Mouse (Mus musculus): ENCODE data around the gene Atp6v1fnb. TPM values are rescaled to one million over a fixed set of nuclear protein-coding genes. Genes with fewer than 3 reads are reported as not detected.

The Atp6v1fnb gene
- total and polyA plus RNA-seq, 3 experiments = 1.3 TPM; not detected in 2

DNA sequence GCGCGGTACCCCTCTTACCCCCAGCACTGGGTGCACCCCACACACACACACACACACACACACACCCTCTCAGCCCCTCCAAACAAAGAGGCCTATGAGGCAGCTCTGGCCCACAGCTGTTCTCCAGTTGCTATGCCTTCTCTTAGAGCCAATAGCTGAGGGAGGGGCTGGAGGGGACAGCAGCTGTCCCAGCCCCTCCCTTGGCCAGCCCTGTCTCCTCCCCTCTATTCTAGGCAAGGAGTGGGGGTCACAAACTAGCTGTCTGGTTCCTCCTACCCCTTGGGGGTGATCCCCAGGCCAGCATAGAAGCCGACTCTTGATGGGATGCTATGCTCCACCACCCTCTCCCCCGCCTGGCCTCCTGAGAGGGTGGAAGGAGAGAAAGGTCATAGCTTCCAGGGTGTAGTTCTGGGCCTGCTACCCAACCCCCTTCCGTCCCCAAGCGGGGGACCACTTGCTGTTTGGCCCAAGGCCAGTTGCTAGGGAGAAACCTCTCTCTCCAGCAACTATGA, 35.2 kb upstream of the Atp6v1fnb start:
- peaks cover 75% of the 10 kb centered on the region for H3K27me3 ChIP-seq (ENCODE audit: insufficient read depth, low read length)
- ATAC-seq (ENCODE audit: extremely low read depth, insufficient number of reproducible peaks, low FRiP score, poor library complexity, severe bottlenecking) = no peak

DNA sequence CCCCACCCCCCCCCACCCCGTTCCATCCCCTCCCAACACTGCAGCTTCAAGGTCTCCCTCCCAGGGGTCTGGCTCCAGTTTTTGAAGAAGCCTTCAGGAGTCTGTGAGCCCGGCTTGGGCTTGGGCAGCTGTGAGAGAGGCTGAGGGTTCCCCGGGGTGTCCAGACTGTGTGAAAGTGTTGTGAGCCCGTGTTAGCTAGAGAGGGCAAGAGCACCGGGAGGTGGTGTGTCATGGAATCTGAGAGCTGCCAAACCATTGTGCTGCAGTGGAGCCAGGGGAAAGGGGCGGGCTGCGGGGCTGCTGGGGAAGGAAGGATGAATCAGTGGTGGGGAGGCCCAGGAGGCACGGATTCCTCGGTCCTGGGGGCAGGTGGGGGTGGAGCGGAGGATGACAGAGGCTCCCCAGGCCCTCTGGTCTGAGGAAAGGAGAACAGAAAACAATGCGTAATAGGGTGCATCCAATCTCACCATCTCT, 34.7 kb upstream of the Atp6v1fnb start:
- H3K27me3 ChIP-seq (ENCODE audit: insufficient read depth, low read length) = peaks cover 78% of the 10 kb centered on the region
- no peaks in the 10 kb centered on the region for H3K36me3 ChIP-seq (replicated peaks)
- H3K9me3 ChIP-seq (replicated peaks) = peaks cover 5% of the 10 kb centered on the region
- TF ChIP-seq TAL1 (conservative IDR thresholded peaks at IDR 0.05; ENCODE audit: low read depth, low read length) (no peak), GATA2 (IDR thresholded peaks at IDR 0.05; ENCODE audit: borderline replicate concordance, low read depth, low read length) (no peak), POLR2AphosphoS5 (IDR thresholded peaks at IDR 0.05; ENCODE audit: insufficient replicate concordance, low read depth, low read length) (no peak), CTCF (IDR thresholded peaks at IDR 0.05; ENCODE audit: low read depth, low read length) (no peak), GATA1 (IDR thresholded peaks at IDR 0.05; ENCODE audit: borderline replicate concordance, low read length) (no peak)
- H3K4me3 ChIP-seq (ENCODE audit: low read depth, low read length) = no peak overlapping the region; the same call in 1 of the 2 replicates
- H3K4me1 ChIP-seq (ENCODE audit: insufficient read depth, low read depth, low read length) = peaks cover 68% of the 10 kb centered on the region
- ATAC-seq (ENCODE audit: extremely low read depth, insufficient number of reproducible peaks, low FRiP score, poor library complexity, severe bottlenecking) (no peak), DNase-seq (ENCODE audit: low spot score) (no peak)

More for the DNA sequence above, 35.2 kb upstream of the Atp6v1fnb start:
- no peak for TF ChIP-seq GATA2 (IDR thresholded peaks at IDR 0.05; ENCODE audit: borderline replicate concordance, low read depth, low read length)
- no peak for TF ChIP-seq TAL1 (conservative IDR thresholded peaks at IDR 0.05; ENCODE audit: low read depth, low read length)
- TF ChIP-seq GATA1 (IDR thresholded peaks at IDR 0.05; ENCODE audit: borderline replicate concordance, low read length) = no peak
- no peak for TF ChIP-seq POLR2AphosphoS5 (IDR thresholded peaks at IDR 0.05; ENCODE audit: insufficient replicate concordance, low read depth, low read length)
- no peak for TF ChIP-seq CTCF (IDR thresholded peaks at IDR 0.05; ENCODE audit: low read depth, low read length)
- peak overlapping the region; percentile 55; the same call in 1 of the 2 replicates for H3K4me3 ChIP-seq (ENCODE audit: low read depth, low read length)
- no peaks in the 10 kb centered on the region for H3K36me3 ChIP-seq (replicated peaks)
- peaks cover 5% of the 10 kb centered on the region for H3K9me3 ChIP-seq (replicated peaks)
- DNase-seq (ENCODE audit: low spot score) = peak; percentile 55
- H3K4me1 ChIP-seq (ENCODE audit: insufficient read depth, low read depth, low read length) = peaks cover 69% of the 10 kb centered on the region

DNA sequence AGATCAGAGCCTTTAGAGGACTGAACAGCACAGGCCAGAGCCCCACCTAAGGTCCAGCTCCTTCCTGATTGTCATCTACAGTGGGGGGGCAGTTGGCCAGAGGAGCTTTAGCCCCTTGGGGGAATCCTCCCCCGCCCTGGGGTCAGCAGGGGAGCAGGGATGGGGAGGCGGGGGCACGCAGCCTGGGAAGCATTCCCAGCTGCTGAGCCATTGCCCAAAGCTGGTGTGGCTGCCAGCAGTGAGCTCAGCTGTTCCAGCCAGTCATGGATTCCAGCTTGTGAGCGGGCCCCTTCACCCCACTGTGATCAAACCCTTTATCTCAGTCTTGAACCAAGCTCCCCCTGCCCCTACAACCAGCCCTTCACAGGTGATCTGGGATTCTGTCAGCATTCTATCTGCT, 32.0 kb upstream of the Atp6v1fnb start:
- Histone ChIP-seq H3K9me3 (replicated peaks) (no peaks in the 10 kb centered on the region), H3K4me3 (ENCODE audit: low read depth, low read length) (no peak overlapping the region), H3K4me1 (ENCODE audit: insufficient read depth, low read depth, low read length) (peaks cover 47% of the 10 kb centered on the region), H3K27me3 (ENCODE audit: insufficient read depth, low read length) (peaks cover 83% of the 10 kb centered on the region), H3K36me3 (replicated peaks) (no peaks in the 10 kb centered on the region)
- no peak for ATAC-seq (ENCODE audit: extremely low read depth, insufficient number of reproducible peaks, low FRiP score, poor library complexity, severe bottlenecking)
- TF ChIP-seq CTCF (IDR thresholded peaks at IDR 0.05; ENCODE audit: low read depth, low read length) = no peak
- no peak for TF ChIP-seq GATA1 (IDR thresholded peaks at IDR 0.05; ENCODE audit: borderline replicate concordance, low read length)
- no peak for TF ChIP-seq POLR2AphosphoS5 (IDR thresholded peaks at IDR 0.05; ENCODE audit: insufficient replicate concordance, low read depth, low read length)
- no peak for TF ChIP-seq TAL1 (conservative IDR thresholded peaks at IDR 0.05; ENCODE audit: low read depth, low read length)
- TF ChIP-seq GATA2 (IDR thresholded peaks at IDR 0.05; ENCODE audit: borderline replicate concordance, low read depth, low read length) = no peak
- DNase-seq (ENCODE audit: low spot score) = no peak

DNA sequence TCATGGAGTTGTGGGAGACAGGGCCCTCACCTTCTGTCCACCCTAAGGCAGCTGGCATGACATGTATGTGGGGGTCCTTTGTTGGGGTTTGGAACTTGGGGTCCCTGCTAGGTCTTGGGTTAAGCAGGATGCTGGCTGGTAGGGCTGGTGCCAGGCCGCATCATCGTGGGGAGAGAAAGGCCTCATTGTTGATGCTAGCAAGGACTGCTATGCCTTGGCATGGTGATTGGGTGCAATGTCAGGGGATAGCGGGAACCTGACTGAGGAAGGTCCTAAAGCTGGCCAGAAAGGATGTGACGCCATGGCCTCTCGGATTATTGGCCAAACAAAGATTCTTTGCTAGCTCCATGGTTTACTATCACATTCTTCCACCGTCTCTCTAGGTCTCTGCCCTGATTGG, 31.4 kb upstream of the Atp6v1fnb start:
- H3K36me3 ChIP-seq (replicated peaks) = no peaks in the 10 kb centered on the region
- H3K27me3 ChIP-seq (ENCODE audit: insufficient read depth, low read length) = peaks cover 79% of the 10 kb centered on the region
- TF ChIP-seq TAL1 (conservative IDR thresholded peaks at IDR 0.05; ENCODE audit: low read depth, low read length) (no peak), CTCF (IDR thresholded peaks at IDR 0.05; ENCODE audit: low read depth, low read length) (no peak)
- H3K9me3 ChIP-seq (replicated peaks) = no peaks in the 10 kb centered on the region
- DNase-seq (ENCODE audit: low spot score) (no peak), ATAC-seq (ENCODE audit: extremely low read depth, insufficient number of reproducible peaks, low FRiP score, poor library complexity, severe bottlenecking) (no peak)
- H3K4me3 ChIP-seq (ENCODE audit: low read depth, low read length) = no peak overlapping the region
- H3K4me1 ChIP-seq (ENCODE audit: insufficient read depth, low read depth, low read length) = peaks cover 41% of the 10 kb centered on the region

DNA sequence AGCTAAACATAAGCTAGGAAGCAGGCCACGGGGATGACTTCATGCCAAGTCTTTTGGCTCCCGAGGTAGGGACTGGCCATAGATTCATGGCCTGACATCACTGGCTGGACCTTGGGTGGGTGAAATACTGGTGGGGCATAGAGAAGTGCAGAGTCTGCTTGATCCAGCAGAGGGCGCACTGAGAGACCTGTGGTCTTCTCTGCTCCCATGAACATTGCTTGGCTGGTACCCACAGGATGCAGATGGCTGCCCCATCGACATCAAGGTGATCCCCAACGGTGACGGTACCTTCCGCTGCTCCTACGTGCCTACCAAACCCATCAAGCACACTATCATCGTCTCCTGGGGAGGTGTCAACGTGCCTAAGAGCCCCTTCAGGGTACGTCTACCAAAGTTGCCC, 26.5 kb upstream of the Atp6v1fnb start:
- peaks cover 62% of the 10 kb centered on the region for H3K27me3 ChIP-seq (ENCODE audit: insufficient read depth, low read length)
- H3K36me3 ChIP-seq (replicated peaks) = no peaks in the 10 kb centered on the region
- no peaks in the 10 kb centered on the region for H3K9me3 ChIP-seq (replicated peaks)
- peaks cover 17% of the 10 kb centered on the region for H3K4me1 ChIP-seq (ENCODE audit: insufficient read depth, low read depth, low read length)
- H3K4me3 ChIP-seq (ENCODE audit: low read depth, low read length) = no peak overlapping the region
- TF ChIP-seq TAL1 (conservative IDR thresholded peaks at IDR 0.05; ENCODE audit: low read depth, low read length) = no peak
- peak; percentile 94 for TF ChIP-seq CTCF (IDR thresholded peaks at IDR 0.05; ENCODE audit: low read depth, low read length)
- DNase-seq (ENCODE audit: low spot score) (peak; percentile 65), ATAC-seq (ENCODE audit: extremely low read depth, insufficient number of reproducible peaks, low FRiP score, poor library complexity, severe bottlenecking) (no peak)

DNA sequence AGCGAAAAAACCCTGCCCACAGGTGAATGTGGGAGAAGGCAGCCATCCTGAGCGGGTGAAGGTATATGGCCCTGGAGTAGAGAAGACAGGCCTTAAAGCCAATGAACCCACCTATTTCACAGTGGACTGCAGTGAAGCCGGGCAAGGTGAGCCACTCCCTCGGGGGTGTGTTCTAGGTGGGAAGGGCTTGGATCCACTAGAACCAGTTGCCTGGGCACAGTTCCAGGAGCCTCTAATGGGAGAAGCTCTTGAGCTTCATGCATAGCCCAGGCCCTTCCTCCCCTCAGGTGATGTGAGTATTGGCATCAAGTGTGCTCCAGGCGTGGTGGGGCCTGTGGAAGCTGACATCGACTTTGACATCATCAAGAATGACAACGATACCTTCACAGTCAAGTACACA, 25.9 kb upstream of the Atp6v1fnb start:
- H3K27me3 ChIP-seq (ENCODE audit: insufficient read depth, low read length) = peaks cover 56% of the 10 kb centered on the region
- no peak for TF ChIP-seq CTCF (IDR thresholded peaks at IDR 0.05; ENCODE audit: low read depth, low read length)
- no peak for TF ChIP-seq GATA1 (IDR thresholded peaks at IDR 0.05; ENCODE audit: borderline replicate concordance, low read length)
- no peak for TF ChIP-seq POLR2AphosphoS5 (IDR thresholded peaks at IDR 0.05; ENCODE audit: insufficient replicate concordance, low read depth, low read length)
- no peak for TF ChIP-seq GATA2 (IDR thresholded peaks at IDR 0.05; ENCODE audit: borderline replicate concordance, low read depth, low read length)
- H3K9me3 ChIP-seq (replicated peaks) = no peaks in the 10 kb centered on the region
- H3K4me1 ChIP-seq (ENCODE audit: insufficient read depth, low read depth, low read length) = peaks cover 19% of the 10 kb centered on the region
- DNase-seq (ENCODE audit: low spot score) (no peak), ATAC-seq (ENCODE audit: extremely low read depth, insufficient number of reproducible peaks, low FRiP score, poor library complexity, severe bottlenecking) (no peak)
- no peak overlapping the region for H3K4me3 ChIP-seq (ENCODE audit: low read depth, low read length)
- no peaks in the 10 kb centered on the region for H3K36me3 ChIP-seq (replicated peaks)

DNA sequence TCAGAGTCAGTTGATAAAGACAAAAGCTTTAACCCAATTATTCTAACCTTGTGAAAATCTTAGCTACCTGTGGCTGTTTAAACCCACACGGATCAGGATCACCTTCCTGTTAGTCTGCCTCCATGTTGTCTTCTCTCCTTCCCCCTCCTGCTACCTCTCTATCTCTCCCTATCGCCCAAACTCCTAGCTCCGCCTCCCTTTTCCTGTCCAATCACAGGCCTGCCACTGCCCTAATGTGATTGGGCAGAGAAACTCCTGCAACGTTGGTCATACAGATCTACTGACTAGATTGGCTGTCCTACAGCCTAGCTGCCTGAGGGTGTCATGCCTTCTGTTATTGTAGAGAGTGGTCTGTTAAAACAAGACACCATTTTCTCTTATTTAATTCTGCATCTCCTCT, 21.4 kb upstream of the Atp6v1fnb start:
- H3K36me3 ChIP-seq (replicated peaks) = no peaks in the 10 kb centered on the region
- H3K4me1 ChIP-seq (ENCODE audit: insufficient read depth, low read depth, low read length) = peaks cover 15% of the 10 kb centered on the region
- H3K9me3 ChIP-seq (replicated peaks) = no peaks in the 10 kb centered on the region
- ATAC-seq (ENCODE audit: extremely low read depth, insufficient number of reproducible peaks, low FRiP score, poor library complexity, severe bottlenecking) (peak; percentile 57), DNase-seq (ENCODE audit: low spot score) (peak; percentile 44)
- TF ChIP-seq GATA2 (IDR thresholded peaks at IDR 0.05; ENCODE audit: borderline replicate concordance, low read depth, low read length) (no peak), POLR2AphosphoS5 (IDR thresholded peaks at IDR 0.05; ENCODE audit: insufficient replicate concordance, low read depth, low read length) (no peak), CTCF (IDR thresholded peaks at IDR 0.05; ENCODE audit: low read depth, low read length) (no peak)
- no peak overlapping the region for H3K4me3 ChIP-seq (ENCODE audit: low read depth, low read length)
- peaks cover 42% of the 10 kb centered on the region for H3K27me3 ChIP-seq (ENCODE audit: insufficient read depth, low read length)
